Mouse (Mus musculus): ENCODE measurements at regions not wholly inside any gene's neighbourhood (a gene's known extent, or its start where the extent isn't known, plus 50 kb on each side); places are given as distances from the start of the nearest gene placed in this dataset.
A peak's percentile ranks its signal among the peaks of the same experiment; 100 is the strongest.

DNA sequence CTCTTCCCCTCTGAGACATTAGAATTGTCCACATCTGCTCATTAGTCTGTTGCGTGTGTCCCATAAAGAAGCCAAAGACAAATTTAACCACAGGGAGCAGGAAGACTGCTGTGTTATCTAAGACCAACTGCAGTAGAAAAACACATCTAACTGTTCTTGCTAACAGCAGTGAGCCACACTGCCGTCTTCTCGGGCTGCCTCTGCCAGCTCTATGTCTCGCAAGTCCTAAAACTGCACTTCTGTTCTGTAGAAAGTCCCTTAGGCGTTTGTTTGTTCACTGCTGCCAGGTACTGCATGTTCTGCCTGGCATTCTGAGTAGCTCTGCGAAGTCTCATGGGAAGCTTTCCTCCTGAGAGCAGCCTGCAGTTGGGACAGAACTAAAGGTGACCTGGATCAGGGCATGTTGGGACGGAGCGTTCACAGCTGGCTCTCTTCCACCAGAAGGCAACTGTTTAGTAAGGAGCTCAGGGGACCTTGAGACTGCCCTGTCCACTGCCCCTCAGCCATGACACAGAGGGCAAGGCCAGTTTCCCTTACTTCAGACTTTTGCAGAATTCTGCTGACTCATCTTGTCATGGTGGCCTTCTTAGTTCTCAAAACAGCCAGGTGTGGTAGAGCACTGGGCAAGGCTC lies 157.4 kb upstream of the Nampt start:
- Histone ChIP-seq H3K4me2 (no peak overlapping the region), H3K36me3 (no peaks in the 10 kb centered on the region), H3K27ac (no peak overlapping the region), H3K4me3 (replicated peaks) (no peak overlapping the region), H3K27me3 (no peaks in the 10 kb centered on the region), H3K4me1 (no peaks in the 10 kb centered on the region), H3K9ac (no peak overlapping the region), H3K9me3 (replicated peaks) (no peaks in the 10 kb centered on the region)
- 76% methylated on average over 8 of the region's 8 CpGs for WGBS
- no peak for ATAC-seq (replicated peaks; ENCODE audit: low FRiP score)

DNA sequence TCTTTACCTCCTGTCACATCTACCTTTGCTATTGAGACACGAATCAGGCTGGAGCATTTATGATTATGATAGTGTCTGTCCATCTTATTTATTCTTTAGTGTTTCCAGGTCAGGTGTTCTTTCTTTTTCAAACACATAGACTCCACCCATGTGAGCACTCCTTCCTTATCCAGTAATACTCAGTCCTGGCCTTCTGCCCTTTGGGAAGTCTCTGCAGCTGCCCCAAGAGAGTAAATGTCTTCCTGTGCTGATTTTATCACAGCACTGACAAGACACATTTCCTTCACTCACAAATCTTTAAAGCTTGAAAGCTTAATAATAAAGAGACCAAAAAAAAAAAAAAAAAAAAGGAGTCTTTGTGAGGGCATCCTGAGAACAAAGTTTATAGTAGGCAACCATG lies 153.3 kb upstream of the Nampt start:
- ATAC-seq (replicated peaks; ENCODE audit: low FRiP score): no peak

DNA sequence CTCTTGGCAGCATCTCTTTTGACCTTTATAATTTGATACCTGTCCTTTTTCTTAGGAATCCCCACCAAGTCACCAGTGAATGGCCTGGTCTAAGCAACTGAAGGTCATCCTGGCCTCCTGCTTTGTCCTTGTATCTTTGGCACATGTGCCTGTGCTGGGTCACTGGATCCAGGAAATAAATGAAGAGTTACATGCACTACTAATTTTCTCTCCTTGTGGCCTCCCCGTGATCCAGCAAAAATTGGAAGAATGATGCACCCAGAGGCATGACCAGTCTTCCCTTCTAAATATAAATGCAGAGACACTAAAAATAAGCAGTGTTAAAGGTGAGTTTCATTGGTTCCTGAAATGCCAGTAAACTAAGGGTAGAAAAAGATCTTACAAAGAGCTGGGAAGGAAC lies 141.4 kb upstream of the Nampt start:
- Histone ChIP-seq H3K36me3 (no peaks in the 10 kb centered on the region), H3K4me3 (replicated peaks) (no peak overlapping the region), H3K9me3 (replicated peaks) (no peaks in the 10 kb centered on the region), H3K9ac (no peak overlapping the region), H3K4me1 (no peaks in the 10 kb centered on the region), H3K27ac (no peak overlapping the region), H3K4me2 (no peak overlapping the region), H3K27me3 (no peaks in the 10 kb centered on the region)
- ATAC-seq (replicated peaks; ENCODE audit: low FRiP score): no peak
- 52% methylated on average over 1 of the region's 1 CpGs for WGBS

More for the DNA sequence above, 153.3 kb upstream of the Nampt start:
- Histone ChIP-seq H3K27ac (no peak overlapping the region), H3K4me1 (no peaks in the 10 kb centered on the region), H3K36me3 (no peaks in the 10 kb centered on the region), H3K4me3 (replicated peaks) (no peak overlapping the region), H3K9me3 (replicated peaks) (no peaks in the 10 kb centered on the region), H3K9ac (no peak overlapping the region), H3K27me3 (no peaks in the 10 kb centered on the region), H3K4me2 (no peak overlapping the region)
- 68% methylated on average over 1 of the region's 1 CpGs for WGBS

DNA sequence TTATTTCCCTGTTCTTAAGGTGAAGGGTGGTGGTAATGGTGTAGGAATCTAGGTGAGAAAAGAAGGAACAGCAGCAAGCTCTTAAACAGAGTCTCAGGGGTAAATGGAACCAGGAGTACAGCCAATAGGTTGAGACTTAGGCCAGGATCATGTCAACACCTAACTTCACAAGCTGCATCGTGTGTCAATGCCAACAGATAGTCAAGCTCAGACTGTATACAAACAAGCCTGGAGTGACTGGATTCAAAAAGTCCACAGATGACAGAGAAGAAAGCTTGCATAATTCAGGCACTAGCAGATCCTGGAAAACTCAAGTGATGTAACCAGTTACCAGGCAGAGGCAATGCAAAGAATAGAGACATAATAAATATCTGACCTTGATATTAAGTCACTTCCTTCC lies 140.6 kb upstream of the Nampt start:
- H3K36me3 ChIP-seq: no peaks in the 10 kb centered on the region
- H3K9ac ChIP-seq: no peak overlapping the region
- ATAC-seq (replicated peaks; ENCODE audit: low FRiP score): no peak
- H3K4me2 ChIP-seq: no peak overlapping the region
- H3K4me3 ChIP-seq (replicated peaks): no peak overlapping the region
- H3K27me3 ChIP-seq: no peaks in the 10 kb centered on the region
- H3K9me3 ChIP-seq (replicated peaks): no peaks in the 10 kb centered on the region
- WGBS: 69% methylated on average over 1 of the region's 1 CpGs
- H3K27ac ChIP-seq: no peak overlapping the region
- no peaks in the 10 kb centered on the region for H3K4me1 ChIP-seq

DNA sequence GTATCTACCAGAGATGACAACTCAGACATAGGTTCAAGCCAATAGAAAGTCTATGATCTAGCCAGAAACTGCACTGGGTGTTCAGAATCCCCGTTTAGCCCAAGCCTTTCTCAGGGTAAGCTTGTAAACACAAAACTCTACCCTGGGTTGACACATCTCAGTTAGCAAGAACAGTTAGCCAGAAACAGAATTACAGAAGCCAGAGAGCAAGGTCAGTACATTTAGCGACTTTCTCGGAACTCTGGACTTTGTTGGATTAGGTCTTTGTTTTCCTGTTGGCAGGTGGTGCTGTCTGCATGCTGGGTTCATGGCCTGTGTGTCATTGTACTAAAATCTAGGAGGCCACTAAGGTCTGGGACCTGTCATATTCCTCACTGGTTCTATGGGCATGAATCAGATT lies 137.4 kb upstream of the Nampt start:
- Histone ChIP-seq H3K4me2 (no peak overlapping the region), H3K27me3 (no peaks in the 10 kb centered on the region), H3K4me1 (no peaks in the 10 kb centered on the region), H3K4me3 (replicated peaks) (no peak overlapping the region), H3K9ac (no peak overlapping the region), H3K27ac (no peak overlapping the region), H3K36me3 (no peaks in the 10 kb centered on the region), H3K9me3 (replicated peaks) (no peaks in the 10 kb centered on the region)
- ATAC-seq (replicated peaks; ENCODE audit: low FRiP score): no peak
- 77% methylated on average over 3 of the region's 3 CpGs for WGBS

DNA sequence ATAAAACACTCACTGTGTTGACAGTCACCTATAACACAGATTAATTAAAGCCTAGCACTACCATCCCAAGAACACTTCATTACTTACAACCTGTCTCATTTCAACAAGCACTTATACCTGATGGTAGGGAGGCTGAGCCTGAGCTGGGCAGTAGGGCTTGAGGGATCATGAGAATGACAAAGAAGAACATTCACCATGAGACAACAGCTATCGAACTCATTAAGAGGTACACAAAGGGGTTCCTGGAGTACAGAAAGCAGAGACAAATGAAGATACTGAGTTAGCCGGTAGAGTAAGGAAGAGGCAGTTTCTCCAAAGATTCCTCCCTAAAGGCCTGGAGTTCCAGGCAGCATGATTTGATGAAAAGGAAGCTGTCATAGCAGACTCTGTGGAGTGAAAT lies 136.0 kb upstream of the Nampt start:
- H3K36me3 ChIP-seq: no peaks in the 10 kb centered on the region
- no peaks in the 10 kb centered on the region for H3K27me3 ChIP-seq
- H3K9me3 ChIP-seq (replicated peaks): no peaks in the 10 kb centered on the region
- no peak for ATAC-seq (replicated peaks; ENCODE audit: low FRiP score)
- WGBS: 93% methylated on average over 2 of the region's 2 CpGs
- no peaks in the 10 kb centered on the region for H3K4me1 ChIP-seq
- H3K9ac ChIP-seq: no peak overlapping the region
- no peak overlapping the region for H3K27ac ChIP-seq
- no peak overlapping the region for H3K4me2 ChIP-seq
- H3K4me3 ChIP-seq (replicated peaks): no peak overlapping the region

DNA sequence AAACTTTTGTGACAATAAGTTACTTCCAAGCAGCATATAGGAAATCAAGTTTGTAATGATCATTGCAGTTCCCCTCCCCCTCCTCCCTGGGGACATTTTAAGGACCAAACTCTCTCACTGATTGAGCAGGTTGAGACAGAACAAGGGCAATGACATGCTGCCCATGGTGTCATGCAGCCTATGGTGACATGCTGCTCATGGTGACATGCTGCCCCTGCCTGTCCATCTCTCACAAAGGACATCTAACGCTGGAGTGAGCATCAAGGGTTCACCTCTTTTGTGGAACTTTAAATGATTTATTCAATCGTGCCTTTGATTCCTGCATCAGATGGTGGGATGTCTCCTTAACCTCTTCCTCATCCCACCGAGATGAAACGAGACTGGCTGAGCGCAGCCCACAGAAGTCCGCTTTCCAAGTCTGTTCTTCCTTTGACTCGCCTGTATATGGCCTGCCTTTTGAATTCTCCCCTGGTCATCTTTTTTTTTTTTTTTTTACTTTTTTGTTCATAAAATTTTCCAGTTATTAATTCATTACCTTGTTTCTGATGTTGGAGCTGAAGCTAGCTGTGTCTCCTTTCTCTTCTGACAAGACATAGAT lies 133.5 kb upstream of the Nampt start:
- no peak overlapping the region for H3K4me2 ChIP-seq
- no peaks in the 10 kb centered on the region for H3K36me3 ChIP-seq
- H3K4me1 ChIP-seq: no peaks in the 10 kb centered on the region
- WGBS: 91% methylated on average over 7 of the region's 7 CpGs
- no peaks in the 10 kb centered on the region for H3K9me3 ChIP-seq (replicated peaks)
- no peak overlapping the region for H3K9ac ChIP-seq
- no peak for ATAC-seq (replicated peaks; ENCODE audit: low FRiP score)
- H3K4me3 ChIP-seq (replicated peaks): no peak overlapping the region
- no peak overlapping the region for H3K27ac ChIP-seq
- no peaks in the 10 kb centered on the region for H3K27me3 ChIP-seq

DNA sequence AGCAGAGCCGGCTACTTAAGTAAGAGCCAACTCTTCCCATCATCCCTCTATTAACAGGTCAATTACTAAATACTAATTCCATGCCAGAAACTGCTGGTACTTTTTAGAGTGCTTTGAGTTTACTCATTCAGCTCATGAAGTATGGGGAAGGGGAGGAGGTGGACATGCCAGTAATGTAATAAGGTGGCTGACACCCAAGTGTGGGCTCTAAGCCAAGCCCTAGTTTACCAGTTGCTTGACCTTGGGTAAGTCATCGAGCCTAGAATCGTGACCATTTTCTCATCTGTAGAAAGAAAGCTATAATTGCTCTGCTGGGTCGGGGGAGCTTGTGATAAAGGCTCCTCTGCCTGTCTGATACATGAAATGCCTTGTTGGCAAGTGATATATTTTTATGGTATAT lies 130.0 kb upstream of the Nampt start:
- H3K4me3 ChIP-seq (replicated peaks): no peak overlapping the region
- no peaks in the 10 kb centered on the region for H3K27me3 ChIP-seq
- H3K9me3 ChIP-seq (replicated peaks): no peaks in the 10 kb centered on the region
- H3K4me2 ChIP-seq: no peak overlapping the region
- 87% methylated on average over 4 of the region's 4 CpGs for WGBS
- H3K27ac ChIP-seq: no peak overlapping the region
- no peaks in the 10 kb centered on the region for H3K36me3 ChIP-seq
- peaks cover 11% of the 10 kb centered on the region for H3K4me1 ChIP-seq
- ATAC-seq (replicated peaks; ENCODE audit: low FRiP score): no peak
- H3K9ac ChIP-seq: no peak overlapping the region

DNA sequence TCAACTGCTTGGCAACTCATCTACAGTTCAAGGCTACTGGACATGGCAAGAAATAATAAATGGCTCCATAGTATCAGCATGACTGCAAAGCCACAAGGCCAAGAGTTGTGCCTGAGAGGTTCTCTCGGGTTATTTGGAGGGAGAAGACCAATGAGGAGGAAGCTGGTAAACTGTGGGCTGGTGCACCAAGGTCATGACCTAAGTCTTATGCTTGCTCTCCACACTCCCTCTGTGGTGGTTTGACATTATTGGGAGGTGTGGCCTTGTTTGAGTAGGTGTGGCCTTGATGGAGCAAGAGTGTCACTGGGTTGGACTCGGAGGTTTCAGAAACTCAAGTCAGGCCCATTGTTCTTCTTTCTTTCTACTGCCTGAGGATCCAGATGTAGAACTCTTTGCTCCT lies 129.2 kb upstream of the Nampt start:
- no peaks in the 10 kb centered on the region for H3K27me3 ChIP-seq
- H3K4me2 ChIP-seq: no peak overlapping the region
- H3K27ac ChIP-seq: no peak overlapping the region
- peaks cover 11% of the 10 kb centered on the region for H3K4me1 ChIP-seq
- H3K9me3 ChIP-seq (replicated peaks): no peaks in the 10 kb centered on the region
- H3K9ac ChIP-seq: no peak overlapping the region
- H3K4me3 ChIP-seq (replicated peaks): no peak overlapping the region
- no peak for ATAC-seq (replicated peaks; ENCODE audit: low FRiP score)
- H3K36me3 ChIP-seq: no peaks in the 10 kb centered on the region
- 90% methylated on average over 2 of the region's 2 CpGs for WGBS

DNA sequence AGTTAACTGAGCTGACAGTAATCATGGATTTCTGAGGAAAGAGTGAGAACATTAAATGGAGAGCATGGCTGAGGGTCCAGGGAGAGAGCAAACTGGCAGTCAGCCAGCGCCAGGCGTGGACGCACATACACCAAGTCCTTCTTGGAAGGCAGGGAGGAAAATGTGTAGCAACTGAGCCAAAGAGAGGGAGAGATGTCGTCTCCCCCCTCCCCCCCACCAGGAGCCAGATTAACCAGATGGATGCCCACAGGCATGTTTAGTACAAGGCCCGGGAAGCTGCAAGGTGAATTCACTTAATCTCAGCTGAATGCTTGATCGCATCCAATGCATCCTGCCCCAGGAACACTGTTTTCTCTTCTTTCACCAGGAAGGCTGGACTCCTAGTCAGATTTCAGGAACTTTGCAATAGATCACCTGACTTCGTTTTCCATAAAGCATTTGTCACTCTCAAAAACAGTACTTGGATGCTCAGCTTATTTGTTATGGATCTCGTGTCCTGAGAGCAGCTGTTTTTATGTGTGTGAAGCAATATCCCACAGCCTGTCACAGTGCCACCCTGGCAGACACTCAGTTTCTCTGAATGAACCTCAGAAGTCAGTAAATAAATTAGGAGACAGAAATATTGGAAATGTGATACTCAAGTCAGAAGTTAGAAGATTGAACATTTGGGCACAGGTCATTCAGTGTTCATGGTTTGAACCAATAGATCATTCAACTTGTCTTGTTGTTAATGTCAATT lies 127.1 kb upstream of the Nampt start:
- H3K36me3 ChIP-seq: no peaks in the 10 kb centered on the region
- H3K4me2 ChIP-seq: no peak overlapping the region
- no peaks in the 10 kb centered on the region for H3K9me3 ChIP-seq (replicated peaks)
- no peak overlapping the region for H3K27ac ChIP-seq
- no peak overlapping the region for H3K9ac ChIP-seq
- H3K4me1 ChIP-seq: peaks cover 17% of the 10 kb centered on the region
- H3K27me3 ChIP-seq: no peaks in the 10 kb centered on the region
- WGBS: 44% methylated on average over 8 of the region's 8 CpGs
- peak; percentile 81 for ATAC-seq (replicated peaks; ENCODE audit: low FRiP score)
- no peak overlapping the region for H3K4me3 ChIP-seq (replicated peaks)

DNA sequence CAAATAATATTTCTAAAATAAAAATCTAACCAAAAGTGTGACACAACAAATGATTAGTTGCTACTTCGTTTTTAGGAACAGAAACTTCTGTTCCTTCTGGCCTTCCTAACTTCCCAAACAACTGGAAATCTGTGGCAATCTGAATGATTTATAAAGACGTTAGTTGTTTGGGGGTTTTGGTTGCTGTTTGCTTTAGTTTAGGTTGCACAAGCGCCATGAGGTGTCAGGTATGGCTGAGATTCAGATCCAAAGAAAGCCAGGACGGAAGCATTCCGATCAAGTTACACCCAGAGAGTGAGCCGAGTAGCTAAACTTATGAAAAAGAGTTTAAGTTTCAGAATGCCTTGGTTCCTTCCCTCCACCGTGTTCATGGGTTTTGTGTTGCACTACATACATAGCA lies 126.4 kb upstream of the Nampt start:
- Histone ChIP-seq H3K36me3 (no peaks in the 10 kb centered on the region), H3K27me3 (no peaks in the 10 kb centered on the region), H3K4me2 (no peak overlapping the region), H3K9me3 (replicated peaks) (no peaks in the 10 kb centered on the region), H3K9ac (no peak overlapping the region), H3K27ac (no peak overlapping the region), H3K4me3 (replicated peaks) (no peak overlapping the region), H3K4me1 (peaks cover 17% of the 10 kb centered on the region)
- ATAC-seq (replicated peaks; ENCODE audit: low FRiP score): no peak
- WGBS: 47% methylated on average over 7 of the region's 7 CpGs

DNA sequence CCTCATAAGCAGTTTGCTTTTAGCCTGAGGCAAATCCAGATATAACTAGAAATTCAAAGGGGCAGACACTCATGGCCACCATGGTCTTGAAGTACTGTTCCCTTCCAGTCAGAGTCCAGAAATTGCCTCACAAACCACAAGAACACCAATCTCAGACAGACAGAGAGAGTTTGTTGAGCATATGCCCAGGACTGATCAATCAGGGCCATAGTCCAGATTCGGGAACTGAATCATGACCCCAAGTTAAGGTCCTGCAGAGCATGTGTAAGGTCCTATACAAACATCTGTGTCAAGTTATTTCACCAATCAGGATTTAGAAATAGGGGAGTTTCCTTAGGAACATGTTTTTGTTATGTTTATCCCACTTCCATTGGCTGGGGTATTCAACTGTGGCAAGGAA lies 125.7 kb upstream of the Nampt start:
- H3K9me3 ChIP-seq (replicated peaks): no peaks in the 10 kb centered on the region
- H3K36me3 ChIP-seq: no peaks in the 10 kb centered on the region
- H3K9ac ChIP-seq: no peak overlapping the region
- no peak overlapping the region for H3K27ac ChIP-seq
- ATAC-seq (replicated peaks; ENCODE audit: low FRiP score): no peak
- WGBS: 82% methylated on average over 1 of the region's 1 CpGs
- no peak overlapping the region for H3K4me3 ChIP-seq (replicated peaks)
- H3K4me1 ChIP-seq: peaks cover 17% of the 10 kb centered on the region
- no peaks in the 10 kb centered on the region for H3K27me3 ChIP-seq
- H3K4me2 ChIP-seq: no peak overlapping the region

Measured in kidney, embryonic 15.5 days (tissue).